Mouse (Mus musculus): ENCODE data around the gene Gdf10. TPM values are rescaled to one million over a fixed set of nuclear protein-coding genes. Genes with fewer than 3 reads are reported as not detected.

Gdf10 gene
- polyA plus RNA-seq, 1 experiment from 2014 or later = not detected

DNA sequence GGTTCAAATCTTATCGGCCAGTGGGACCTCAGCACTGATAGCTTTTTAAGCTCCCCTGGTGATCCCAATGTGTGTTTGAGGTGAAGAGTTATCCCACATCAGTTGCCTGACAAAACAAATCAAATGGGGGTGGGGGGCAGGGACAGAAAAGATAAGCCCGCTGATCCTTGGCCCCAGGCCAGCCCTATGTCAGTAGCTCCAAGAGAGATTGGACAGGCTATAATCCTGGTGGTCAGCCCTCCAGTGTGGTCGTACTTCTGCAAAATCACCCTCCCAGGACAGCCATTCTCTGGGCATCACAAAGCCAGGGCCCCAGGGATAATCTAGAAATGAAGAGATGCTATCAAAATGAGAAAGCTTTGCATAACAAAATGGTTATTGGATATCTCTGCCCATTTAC is 35.5 kb downstream of the Gdf10 start:
- Histone ChIP-seq H3K4me3 (ENCODE audit: inconsistent target) (no peak overlapping the region), H3K36me3 (ENCODE audit: inconsistent target) (no peaks in the 10 kb centered on the region), H3K79me2 (ENCODE audit: inconsistent target) (no peaks in the 10 kb centered on the region), H3K27ac (no peak overlapping the region)
- WGBS (ENCODE audit: missing documents) = 72% methylated on average over 3 of the region's 3 CpGs

- H3K36me3 ChIP-seq (ENCODE audit: inconsistent target) = no peaks in the 10 kb centered on the region
- no peak overlapping the region for H3K4me3 ChIP-seq (ENCODE audit: inconsistent target)
- H3K27ac ChIP-seq = no peak overlapping the region
- 15% methylated on average over 9 of the region's 9 CpGs for WGBS (ENCODE audit: missing documents)
- no peaks in the 10 kb centered on the region for H3K79me2 ChIP-seq (ENCODE audit: inconsistent target)
Observed at GRCm38 (mm10) chr14:33959341-33959740, 36.0 kb downstream of the Gdf10 start.

DNA sequence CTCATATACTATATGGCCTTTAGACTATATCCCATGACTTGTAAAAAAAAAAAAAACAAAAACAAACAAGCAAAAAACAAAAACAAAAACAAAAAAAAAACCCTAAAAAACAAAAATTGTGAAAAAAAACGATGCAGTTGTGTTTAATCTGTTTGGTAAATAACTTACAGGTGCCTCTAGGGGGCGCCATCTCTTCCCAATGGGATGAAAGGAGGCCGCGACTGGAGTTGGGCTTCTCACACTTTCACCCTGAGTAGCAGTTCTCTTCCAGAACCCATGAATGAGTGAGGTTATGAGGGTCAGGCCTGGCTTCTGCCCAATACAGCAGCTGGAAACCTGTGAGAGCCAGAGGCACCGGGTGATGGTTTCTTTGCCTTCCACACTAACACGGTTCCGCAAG is 42.3 kb downstream of the Gdf10 start:
- H3K4me3 ChIP-seq (ENCODE audit: inconsistent target) = no peak overlapping the region
- H3K36me3 ChIP-seq (ENCODE audit: inconsistent target) = no peaks in the 10 kb centered on the region
- no peaks in the 10 kb centered on the region for H3K79me2 ChIP-seq (ENCODE audit: inconsistent target)
- H3K27ac ChIP-seq = no peak overlapping the region
- WGBS (ENCODE audit: missing documents) = 72% methylated on average over 7 of the region's 7 CpGs

DNA sequence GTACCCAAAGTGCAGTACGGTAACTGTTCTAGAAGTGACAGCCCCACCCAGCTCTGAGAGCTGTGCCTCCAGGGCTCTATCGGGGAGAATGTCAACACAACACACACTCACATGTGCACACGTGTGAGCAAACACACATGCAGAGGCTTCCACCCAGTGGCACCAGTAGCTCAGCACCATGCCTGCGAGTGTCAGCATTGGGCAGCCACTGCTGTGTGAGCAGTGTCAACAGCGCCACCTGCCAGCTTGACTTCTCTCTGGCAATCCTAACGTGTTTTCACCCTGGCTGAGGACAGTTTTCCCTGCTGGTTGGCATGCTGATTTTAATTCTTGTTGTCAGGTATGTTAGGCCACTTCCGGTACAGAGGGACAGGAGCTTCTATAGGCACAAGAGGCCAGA is 49.3 kb downstream of the Gdf10 start:
- 68% methylated on average over 7 of the region's 7 CpGs for WGBS (ENCODE audit: missing documents)

GRCm38 (mm10) chr14:33974752-33975151 is 51.4 kb downstream of the Gdf10 start:
- no peak overlapping the region for H3K4me3 ChIP-seq (ENCODE audit: inconsistent target)
- no peaks in the 10 kb centered on the region for H3K79me2 ChIP-seq (ENCODE audit: inconsistent target)
- 75% methylated on average over 5 of the region's 5 CpGs for WGBS (ENCODE audit: missing documents)
- H3K36me3 ChIP-seq (ENCODE audit: inconsistent target) = no peaks in the 10 kb centered on the region
- no peak overlapping the region for H3K27ac ChIP-seq

More for the DNA sequence above, 49.3 kb downstream of the Gdf10 start:
- H3K4me3 ChIP-seq (ENCODE audit: inconsistent target) = no peak overlapping the region
- no peak overlapping the region for H3K27ac ChIP-seq
- H3K36me3 ChIP-seq (ENCODE audit: inconsistent target) = no peaks in the 10 kb centered on the region
- H3K79me2 ChIP-seq (ENCODE audit: inconsistent target) = no peaks in the 10 kb centered on the region

- H3K79me2 ChIP-seq (ENCODE audit: inconsistent target) = no peaks in the 10 kb centered on the region
- no peaks in the 10 kb centered on the region for H3K36me3 ChIP-seq (ENCODE audit: inconsistent target)
- H3K27ac ChIP-seq = no peak overlapping the region
- no peak overlapping the region for H3K4me3 ChIP-seq (ENCODE audit: inconsistent target)
- 52% methylated on average over 7 of the region's 7 CpGs for WGBS (ENCODE audit: missing documents)
Observed at GRCm38 (mm10) chr14:33977748-33978147, 54.4 kb downstream of the Gdf10 start.

DNA sequence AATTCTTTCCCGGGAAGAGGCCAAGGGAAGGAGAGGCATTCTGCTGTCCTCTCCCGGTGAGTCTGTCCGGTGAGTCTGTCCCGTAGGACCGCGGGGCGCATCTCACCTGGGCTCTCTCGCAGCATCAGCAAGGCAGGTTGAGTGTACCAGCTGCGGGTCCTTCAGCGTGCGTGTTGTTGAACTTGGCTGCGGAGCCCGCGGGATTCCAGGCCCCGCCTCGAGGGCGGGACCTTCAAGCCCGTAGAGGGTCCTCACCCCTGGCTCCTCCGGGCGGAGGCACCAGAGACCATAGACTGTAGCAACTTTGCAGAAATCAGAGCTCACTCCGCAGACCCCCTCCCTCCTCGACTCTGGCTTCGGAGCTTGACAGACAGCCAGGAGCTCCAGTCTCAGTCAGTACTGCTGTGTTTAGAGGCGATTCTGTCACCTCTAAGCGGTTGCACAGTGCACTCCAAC is 55.2 kb downstream of the Gdf10 start, which contains the start of gene Zfp488:
Gene Zfp488 (minus strand): TSS at position 161 of the 456 bp plus-strand sequence.
- H3K36me3 ChIP-seq (ENCODE audit: inconsistent target) = no peaks in the 10 kb centered on the region
- no peak within 1 kb of the TSS for H3K27ac ChIP-seq
- H3K79me2 ChIP-seq (ENCODE audit: inconsistent target) = no peaks in the 10 kb centered on the region
- no peak within 1 kb of the TSS for H3K4me3 ChIP-seq (ENCODE audit: inconsistent target)
- 9% methylated on average over 25 of the region's 25 CpGs for WGBS (ENCODE audit: missing documents)

Other genes starting within 250 kb of the Gdf10 start
- not detected in 3 replicates for gene Gdf2, start 17.5 kb downstream of the Gdf10 start, polyA plus RNA-seq (2018)
- gene Rbp3, start 30.4 kb downstream of the Gdf10 start, polyA plus RNA-seq (2018) = not detected in 3 replicates
- not detected in 3 replicates for gene Zfp488, start 55.2 kb downstream of the Gdf10 start, polyA plus RNA-seq (2018)
- gene Gm30083, start 91.6 kb downstream of the Gdf10 start, polyA plus RNA-seq (2018) = not detected in 3 replicates
- not detected in 3 replicates for gene Gm5460, start 93.2 kb downstream of the Gdf10 start, polyA plus RNA-seq (2018)
- not detected in 3 replicates for gene Antxrl, start 129.1 kb downstream of the Gdf10 start, polyA plus RNA-seq (2018)
- gene Anxa8, start 162.4 kb downstream of the Gdf10 start, polyA plus RNA-seq (2018) = not detected in 3 replicates
- gene A630023A22Rik, start 179.2 kb downstream of the Gdf10 start, polyA plus RNA-seq (2018) = not detected in 3 replicates
- gene Npy4r, start 228.9 kb downstream of the Gdf10 start, polyA plus RNA-seq (2018) = not detected in 3 replicates